Mouse (Mus musculus) right cerebral cortex, postnatal 4 days (tissue): ENCODE results near the gene Myoz1.
A peak's percentile ranks its signal among the peaks of the same experiment; 100 is the strongest.

ENCODE experiments used
- DNase-seq: peaks from one replicate; pipeline ENCODE4 v3.0.0-alpha.2; 2022

The Myoz1 gene

GRCm38 (mm10) chr14:20668154-20668810 is 11.9 kb upstream of the Myoz1 start, which contains the start of gene Synpo2l:
Synpo2l (minus strand) TSS chr14:20668354.
- no peak for DNase-seq

GRCm38 (mm10) chr14:20667469-20667868 is 11.1 kb upstream of the Myoz1 start:
- no peak for DNase-seq

- DNase-seq, result no peak
These were observed 8.1 kb upstream of the Myoz1 start for GRCm38 (mm10) chr14:20664436-20664835.

GRCm38 (mm10) chr14:20663601-20664000 is 7.3 kb upstream of the Myoz1 start:
- DNase-seq, result no peak

- DNase-seq, result no peak
These were observed 6.4 kb upstream of the Myoz1 start for GRCm38 (mm10) chr14:20662740-20663139.

- peak; percentile 34 for DNase-seq
These were observed 5.5 kb upstream of the Myoz1 start for GRCm38 (mm10) chr14:20661661-20662331.

GRCm38 (mm10) chr14:20660827-20661660 is 4.7 kb upstream of the Myoz1 start:
- peak; percentile 86 for DNase-seq

- no peak for DNase-seq
These were observed 3.3 kb upstream of the Myoz1 start for GRCm38 (mm10) chr14:20659687-20660086.

- DNase-seq, result no peak
These were observed 2.6 kb upstream of the Myoz1 start for GRCm38 (mm10) chr14:20658902-20659301.

GRCm38 (mm10) chr14:20658326-20658725 is 2.0 kb upstream of the Myoz1 start:
- DNase-seq, result no peak

- DNase-seq, result no peak
These were observed 609 bp downstream of the Myoz1 start for GRCm38 (mm10) chr14:20655731-20656130.

GRCm38 (mm10) chr14:20654690-20655421 is 1.5 kb downstream of the Myoz1 start:
- DNase-seq, result no peak

- no peak for DNase-seq
These were observed 4.6 kb downstream of the Myoz1 start for GRCm38 (mm10) chr14:20651722-20652256.

- DNase-seq, result no peak
These were observed 5.3 kb downstream of the Myoz1 start for GRCm38 (mm10) chr14:20651000-20651399.

- DNase-seq, result no peak
These were observed 10.0 kb downstream of the Myoz1 start for GRCm38 (mm10) chr14:20646381-20646780.

GRCm38 (mm10) chr14:20645547-20645946 is 10.8 kb downstream of the Myoz1 start:
- no peak for DNase-seq

GRCm38 (mm10) chr14:20641438-20641875 is 14.9 kb downstream of the Myoz1 start:
- no peak for DNase-seq

GRCm38 (mm10) chr14:20640644-20641437 is 15.5 kb downstream of the Myoz1 start, which contains the start of gene Usp54:
Usp54 (minus strand) TSS chr14:20641063.
- peak; percentile 97 for DNase-seq

GRCm38 (mm10) chr14:20639918-20640619 is 16.3 kb downstream of the Myoz1 start:
- peak; percentile 14 for DNase-seq

GRCm38 (mm10) chr14:20638702-20639101 is 17.6 kb downstream of the Myoz1 start:
- DNase-seq, result no peak
